Mouse (Mus musculus) gastrocnemius, adult 2 months (tissue): ENCODE results near the gene Rps6kc1. TPM values are rescaled to one million over a fixed set of nuclear protein-coding genes. Genes with fewer than 3 reads are reported as not detected.

ENCODE experiments used
- DNase-seq: peaks from one replicate; pipeline ENCODE4 v3.0.0; 2022
- H3K27ac ChIP-seq: fragments of 200-600 bp; 2 replicates; pipeline ENCODE4 v1.8.1; 2022; ENCODE audit warnings: mild to moderate bottlenecking
- H3K4me3 ChIP-seq: fragments of 200-600 bp; 2 replicates; pipeline ENCODE4 v1.8.1; 2022; ENCODE audit warnings: mild to moderate bottlenecking, moderate library complexity
- CTCF ChIP-seq: fragments of 200-600 bp; IDR thresholded peaks from 2 replicates; pipeline ENCODE4 v1.8.1; 2022; ENCODE audit warnings: antibody characterized with exemption, mild to moderate bottlenecking, moderate library complexity
- intact Hi-C: fragments of 180-260 bp; cut with DNase I; formaldehyde crosslinking; loops from one replicate; pipeline ENCODE4 v1.15.1; 2025
- total RNA-seq, 2 experiments: library from RNA; stranded (reverse); gene quantifications; 2 replicates each; pipeline ENCODE4 v1.2.3; 2021

The Rps6kc1 gene
- total RNA-seq, 2 experiments from 2014 or later: 18.3 to 19.7 TPM

DNA sequence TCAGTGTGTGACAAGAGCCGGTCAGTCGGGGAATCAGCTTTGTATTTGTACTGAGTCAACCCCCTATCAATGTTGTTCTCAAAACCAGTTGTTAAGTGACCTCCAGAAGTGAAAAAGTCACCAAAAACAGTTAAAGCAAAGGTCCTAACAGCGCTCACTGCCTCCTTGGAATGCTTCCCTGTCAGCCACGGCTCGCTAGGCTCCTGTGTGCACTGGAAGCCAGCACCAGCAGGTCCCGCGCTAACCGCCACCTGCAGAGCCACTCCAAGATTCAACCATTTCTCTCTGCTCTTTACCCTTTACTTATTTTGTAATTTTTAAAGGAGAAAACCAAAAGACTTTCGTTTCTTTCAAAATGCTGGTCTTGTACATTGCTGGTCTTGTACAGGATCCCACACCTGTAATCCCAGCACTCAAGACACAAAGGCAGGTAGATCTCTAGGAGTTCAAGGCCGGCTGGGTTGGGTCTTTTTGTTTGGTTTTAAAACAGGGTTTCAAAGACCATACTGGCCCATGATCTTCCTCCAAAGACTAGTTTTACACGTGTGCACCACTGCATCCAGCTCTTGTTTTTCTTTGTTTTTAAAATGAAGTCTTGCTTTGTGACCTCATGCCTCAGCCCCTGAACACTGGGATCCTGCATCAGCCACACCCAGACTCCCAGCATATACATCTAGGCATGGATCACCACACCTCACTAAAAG, 62.3 kb downstream of the Rps6kc1 start:
- Histone ChIP-seq H3K4me3 (no peak overlapping the region), H3K27ac (no peak overlapping the region)
- TF ChIP-seq CTCF: no peak
- DNase-seq: no peak
- intact Hi-C loops: no loop called here

DNA sequence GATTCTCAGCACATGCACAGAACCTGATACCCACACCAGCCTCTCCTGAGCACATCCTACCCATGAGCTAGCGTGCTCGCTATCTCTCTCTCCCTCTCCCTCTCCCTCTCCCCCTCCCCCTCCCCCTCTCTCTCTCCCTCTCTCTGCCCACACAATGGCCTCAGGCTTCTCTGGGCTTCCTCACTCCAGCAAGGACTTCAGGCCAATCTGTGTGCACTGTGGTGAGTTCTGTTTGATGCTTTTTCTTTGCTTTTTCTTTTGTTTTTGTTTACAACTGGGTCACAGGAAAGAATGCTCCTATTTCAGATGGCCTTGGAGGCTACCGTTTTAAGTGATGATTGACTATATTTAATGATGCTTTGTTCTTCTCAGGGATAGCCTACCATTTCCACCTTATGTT, 62.9 kb downstream of the Rps6kc1 start:
- DNase-seq: no peak
- intact Hi-C loops: no loop called here
- Histone ChIP-seq H3K27ac (no peak overlapping the region), H3K4me3 (no peak overlapping the region)
- no peak for TF ChIP-seq CTCF

DNA sequence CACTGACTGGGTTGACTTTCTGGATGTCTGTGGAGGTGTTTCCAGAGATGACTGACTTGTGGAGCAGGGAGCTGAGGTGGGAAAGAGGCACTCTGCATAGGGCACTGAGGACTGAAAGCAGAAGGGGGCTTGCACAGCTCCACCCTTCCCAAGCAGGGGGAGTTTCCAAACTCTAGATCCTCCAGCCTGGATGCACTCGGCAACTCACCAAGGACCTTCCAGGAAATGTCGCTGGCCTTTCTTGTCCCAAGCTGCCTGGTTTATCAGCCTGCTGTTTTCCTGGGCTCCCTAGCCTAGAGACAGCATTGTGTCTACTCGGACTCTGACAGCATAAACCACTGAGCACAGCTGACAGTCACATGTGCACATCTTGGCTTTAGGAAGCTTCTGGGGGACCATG, 64.6 kb downstream of the Rps6kc1 start:
- DNase-seq: no peak
- Histone ChIP-seq H3K4me3 (no peak overlapping the region), H3K27ac (no peak overlapping the region)
- no peak for TF ChIP-seq CTCF
- intact Hi-C loops: no loop called here

DNA sequence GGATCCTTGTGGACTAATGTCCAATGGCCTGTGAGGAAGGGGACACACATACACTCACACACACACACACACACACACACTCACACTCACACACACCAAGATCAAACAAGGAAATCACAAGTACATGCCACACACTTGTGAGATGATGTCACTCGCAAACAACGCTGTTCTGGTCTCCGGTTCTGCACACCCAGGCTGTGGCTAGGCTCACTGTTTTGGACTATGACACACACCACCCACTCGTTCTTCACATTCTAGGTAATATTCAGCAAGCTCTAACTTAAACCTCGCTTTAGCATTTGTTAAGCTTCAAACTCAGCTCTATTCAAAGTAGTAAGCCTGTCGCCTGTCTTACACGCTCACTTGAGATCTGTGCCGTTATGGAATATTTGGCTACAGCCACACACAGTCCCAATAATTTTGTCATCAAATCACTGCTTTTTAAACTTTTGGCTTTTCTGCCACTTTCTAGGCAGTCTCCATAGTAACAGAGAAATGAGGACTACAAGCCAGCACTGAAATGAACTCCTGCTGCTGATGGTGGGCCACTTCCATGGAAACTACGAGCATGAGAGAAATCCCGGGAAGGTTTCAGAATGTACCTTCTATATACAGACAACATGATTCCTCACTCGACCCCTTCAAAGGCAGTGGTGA, 65.4 kb downstream of the Rps6kc1 start:
- no peak overlapping the region for H3K4me3 ChIP-seq
- no peak for TF ChIP-seq CTCF
- DNase-seq: no peak
- no peak overlapping the region for H3K27ac ChIP-seq
- intact Hi-C loops: no loop called here

GRCm38 (mm10) chr1:190845419-190845818, 66.2 kb downstream of the Rps6kc1 start:
- H3K4me3 ChIP-seq: no peak overlapping the region
- H3K27ac ChIP-seq: no peak overlapping the region
- no peak for TF ChIP-seq CTCF
- intact Hi-C loops: no loop called here
- no peak for DNase-seq

DNA sequence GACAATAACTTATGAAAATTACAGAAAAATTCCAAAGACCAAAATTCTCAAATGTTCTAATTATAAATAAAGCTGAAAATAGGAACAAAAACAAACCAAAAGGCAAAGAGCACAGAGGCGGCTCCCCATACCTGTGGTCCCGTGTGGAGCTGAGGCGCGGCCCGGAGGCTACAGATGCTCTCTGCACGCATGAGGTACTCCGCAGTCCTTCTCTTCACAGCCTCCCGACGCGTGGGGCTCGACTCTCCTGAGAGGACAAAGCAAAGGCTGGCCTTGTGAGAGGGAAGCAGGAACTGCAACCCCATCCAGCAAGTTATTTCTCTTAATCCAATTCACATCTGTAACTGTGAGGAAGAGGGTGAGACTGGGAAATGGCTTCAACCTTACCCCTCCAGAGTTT, 67.2 kb downstream of the Rps6kc1 start:
- TF ChIP-seq CTCF: no peak
- intact Hi-C loops: no loop called here
- no peak for DNase-seq
- no peak overlapping the region for H3K4me3 ChIP-seq
- H3K27ac ChIP-seq: no peak overlapping the region

- no peak overlapping the region for H3K27ac ChIP-seq
- TF ChIP-seq CTCF: no peak
- H3K4me3 ChIP-seq: no peak overlapping the region
- intact Hi-C loops: no loop called here
- no peak for DNase-seq
These were observed 75.5 kb downstream of the Rps6kc1 start for GRCm38 (mm10) chr1:190836046-190836445.

GRCm38 (mm10) chr1:190834201-190834907, 77.2 kb downstream of the Rps6kc1 start:
- Histone ChIP-seq H3K27ac (0 out of 2 replicates have a peak overlapping the region, but pooled peaks have one; percentile 13), H3K4me3 (no peak overlapping the region)
- no peak for TF ChIP-seq CTCF
- intact Hi-C loops: no loop called here
- no peak for DNase-seq

DNA sequence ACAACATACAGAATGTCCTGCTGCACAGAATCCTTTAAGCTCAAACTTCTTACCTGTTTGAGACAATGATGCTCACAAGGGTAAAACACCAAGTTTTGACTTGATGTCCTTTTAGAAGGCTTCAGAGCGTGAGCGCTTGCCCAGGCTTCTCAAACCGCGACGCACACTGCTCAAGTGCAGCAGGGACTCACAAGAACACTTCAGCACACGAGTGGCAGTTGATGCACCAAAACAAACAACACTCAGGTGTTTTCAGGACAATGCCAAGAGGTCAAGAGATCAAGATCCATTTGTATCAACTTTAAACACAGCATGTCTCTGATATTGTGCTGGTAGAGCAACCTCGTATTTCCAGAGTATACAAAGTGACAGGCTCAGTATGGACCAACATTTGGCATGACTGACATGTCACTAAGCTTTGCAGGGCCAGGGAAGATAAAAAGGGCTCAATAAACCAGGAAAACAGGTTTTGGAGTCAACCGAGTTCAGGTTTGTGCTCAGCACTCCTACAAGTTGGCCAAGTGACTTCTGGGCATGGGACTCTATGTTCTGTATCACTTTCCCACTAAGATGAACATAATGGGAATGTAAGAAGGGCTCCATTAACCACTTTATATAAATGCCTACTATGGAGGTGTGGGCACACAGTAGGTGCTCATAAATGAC, 78.5 kb downstream of the Rps6kc1 start:
- no peak overlapping the region for H3K4me3 ChIP-seq
- no peak for TF ChIP-seq CTCF
- intact Hi-C loops: no loop called here
- H3K27ac ChIP-seq: no peak overlapping the region
- no peak for DNase-seq

DNA sequence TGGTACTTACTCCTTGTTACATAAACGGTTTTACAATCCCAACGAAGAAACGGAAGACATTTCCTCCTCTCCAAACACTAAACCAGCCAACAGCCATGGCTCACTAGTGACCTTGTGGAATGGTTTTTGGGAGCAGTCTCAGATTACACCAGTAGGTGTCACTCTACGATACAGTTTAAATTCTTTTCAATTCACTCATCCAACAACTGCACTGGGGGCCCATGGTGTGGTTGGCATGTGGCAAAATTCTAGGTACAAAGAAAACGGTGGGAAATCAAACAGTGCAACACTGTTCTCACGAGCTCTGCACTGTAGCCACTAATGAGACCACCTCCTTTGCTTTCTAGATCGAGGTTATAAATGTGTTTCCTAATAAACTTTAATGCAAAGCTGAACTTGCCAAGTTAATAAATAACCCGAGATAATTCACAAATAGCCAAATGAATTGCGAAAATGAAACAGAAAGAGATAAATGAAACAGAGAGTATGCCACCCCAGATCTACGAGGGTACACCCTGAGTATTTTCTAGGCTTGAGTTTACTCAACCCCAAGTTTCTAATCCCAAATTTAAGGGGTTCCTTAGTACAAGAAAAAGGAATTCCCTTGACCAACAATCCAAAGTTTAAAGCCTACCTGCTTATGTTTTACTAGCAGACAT, 79.6 kb downstream of the Rps6kc1 start:
- no peak overlapping the region for H3K27ac ChIP-seq
- no peak overlapping the region for H3K4me3 ChIP-seq
- peak; percentile 26 for DNase-seq
- peak; percentile 80 for TF ChIP-seq CTCF
- intact Hi-C loops: loop anchor here (1.0 kb wide), 1 partner anchor 49 kb away; no protein-coding TSS in a partner anchor

DNA sequence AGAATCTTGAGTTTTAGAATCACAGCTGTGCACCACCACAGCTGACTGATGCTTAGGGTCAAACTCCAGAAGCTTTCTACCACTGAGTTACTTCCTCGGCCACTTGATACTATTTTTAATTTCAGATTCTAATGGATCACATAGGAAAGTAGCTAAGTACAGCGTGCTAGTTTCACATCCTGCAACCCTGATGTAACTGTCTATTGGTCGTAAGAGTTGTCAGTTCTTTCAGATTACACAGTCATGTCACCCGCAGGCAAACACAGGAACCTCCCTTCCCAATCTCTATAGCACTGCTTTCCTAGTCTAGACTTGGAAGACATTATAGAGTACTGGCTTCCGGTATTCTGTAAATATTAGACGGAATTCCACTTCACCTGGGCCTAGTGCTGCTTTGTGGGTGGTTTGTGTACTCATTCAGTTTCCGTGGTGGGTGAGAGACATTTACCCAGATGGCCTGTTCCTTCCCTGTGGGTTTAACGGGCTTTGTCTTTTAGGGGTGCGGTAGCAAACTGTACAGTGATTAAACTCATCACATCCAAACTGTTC, 85.0 kb downstream of the Rps6kc1 start:
- H3K4me3 ChIP-seq: no peak overlapping the region
- intact Hi-C loops: no loop called here
- no peak overlapping the region for H3K27ac ChIP-seq
- no peak for DNase-seq
- TF ChIP-seq CTCF: no peak

DNA sequence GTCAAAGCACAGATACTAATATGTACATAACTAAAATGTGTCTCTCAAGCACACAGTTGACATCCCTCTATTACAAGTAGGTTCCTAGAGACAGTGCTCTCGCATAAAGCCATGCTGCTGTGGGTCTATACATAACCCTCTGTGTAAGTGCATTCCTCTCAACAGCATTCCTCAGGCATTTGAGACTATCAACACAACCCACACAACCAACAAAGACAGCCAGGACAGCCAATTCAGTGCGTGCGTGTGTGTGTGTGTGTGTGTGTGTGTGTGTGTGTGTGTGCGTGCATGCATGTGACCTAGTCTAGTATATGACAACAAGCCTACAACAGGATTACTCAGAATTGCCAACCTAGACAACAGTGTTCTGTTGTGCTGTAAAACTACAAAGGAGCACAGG, 87.8 kb downstream of the Rps6kc1 start:
- H3K4me3 ChIP-seq: no peak overlapping the region
- no peak for DNase-seq
- TF ChIP-seq CTCF: no peak
- H3K27ac ChIP-seq: no peak overlapping the region
- intact Hi-C loops: no loop called here
